Mouse (Mus musculus) hindbrain, embryonic 14.5 days (tissue): ENCODE data around the gene Cebpe. TPM values are rescaled to one million over a fixed set of nuclear protein-coding genes. Genes with fewer than 3 reads are reported as not detected.

ENCODE experiments used
- ATAC-seq: fragments of 200-750 bp; cut with Nextera tagmentation; 2 replicates; pipeline ENCODE4 v1.8.0; 2017; ENCODE audit warnings: moderate number of reproducible peaks, mild to moderate bottlenecking, moderate TSS enrichment, moderate library complexity; ENCODE audit not compliant: low FRiP score
- DNase-seq: peaks from one replicate; pipeline ENCODE4 v3.0.0-alpha.2; 2015; ENCODE audit warnings: low spot score
- H3K27ac ChIP-seq: fragments of 300-500 bp; sonication (generic); 2 replicates; pipeline ENCODE4 v1.5.1; 2014; ENCODE audit warnings: mild to moderate bottlenecking, moderate library complexity
- H3K27me3 ChIP-seq: fragments of 300-500 bp; sonication (generic); 2 replicates; pipeline ENCODE4 v1.6.1; 2014; ENCODE audit warnings: mild to moderate bottlenecking, low read length, mixed read lengths; ENCODE audit not compliant: control insufficient read depth, insufficient read depth
- H3K36me3 ChIP-seq: fragments of 300-500 bp; sonication (generic); replicated peaks from 2 replicates; pipeline ENCODE4 v1.6.1; 2014; ENCODE audit not compliant: control insufficient read depth, insufficient read depth
- H3K4me1 ChIP-seq: fragments of 300-500 bp; sonication (generic); replicated peaks from 2 replicates; pipeline ENCODE4 v1.6.1; 2014; ENCODE audit warnings: antibody characterized with exemption, low read length, mixed read lengths; ENCODE audit not compliant: control insufficient read depth, insufficient read depth
- H3K4me2 ChIP-seq: fragments of 300-500 bp; sonication (generic); replicated peaks from 2 replicates; pipeline ENCODE4 v1.6.1; 2014; ENCODE audit warnings: mild to moderate bottlenecking, moderate library complexity
- H3K4me3 ChIP-seq: fragments of 300-500 bp; sonication (generic); replicated peaks from 2 replicates; pipeline ENCODE4 v1.5.1; 2014; ENCODE audit warnings: mild to moderate bottlenecking, low read length
- H3K9ac ChIP-seq: fragments of 300-500 bp; sonication (generic); 2 replicates; pipeline ENCODE4 v1.6.1; 2014
- H3K9me3 ChIP-seq: fragments of 300-500 bp; sonication (generic); 2 replicates; pipeline ENCODE4 v1.6.1; 2016; ENCODE audit warnings: low read length; ENCODE audit not compliant: control insufficient read depth
- WGBS: fragments of 180-500 bp; shearing (Covaris S2); extraction: QIAGEN DNeasy Blood & Tissue Kit; methylation state at CpG from one replicate; pipeline ENCODE4 v1.1.7; 2014; 5-methylcytosine and 5-hydroxymethylcytosine counted together
- polyA plus RNA-seq: library from polyadenylated mRNA; unstranded; fragments of >200 nt; fragmentation: Nextera tagmentation; extraction: Ambion mirVana; gene quantifications from 2 replicates; pipeline ENCODE4 v1.2.1, GENCODE M21; 2014

Gene Cebpe
- polyA plus RNA-seq, 1 experiment from 2014 or later: not detected

DNA sequence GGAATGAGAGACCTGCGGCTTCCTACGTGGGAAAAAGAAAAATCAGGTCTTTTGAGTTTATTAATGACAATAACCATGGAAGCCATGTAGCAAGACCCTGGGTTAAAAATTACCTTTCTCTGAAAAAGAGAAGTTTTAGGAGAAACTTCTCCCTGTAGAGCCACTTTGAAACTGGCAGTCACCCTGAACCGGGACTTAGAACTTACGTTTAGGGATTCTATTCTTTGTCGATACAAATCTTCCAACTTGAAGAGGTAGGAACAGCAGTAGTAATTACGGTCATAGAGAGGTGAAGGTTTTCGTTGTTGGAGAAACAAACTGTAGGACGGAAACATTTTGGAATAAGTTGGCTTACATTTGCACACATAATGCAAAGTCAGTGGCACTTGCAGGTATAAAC is 24.7 kb downstream of the Cebpe start:
- Histone ChIP-seq H3K36me3 (peaks cover 41% of the 10 kb centered on the region), H3K27ac (peak overlapping the region; percentile 40), H3K9ac (peak overlapping the region; percentile 67), H3K4me2 (peak overlapping the region; percentile 70), H3K27me3 (no peaks in the 10 kb centered on the region), H3K4me3 (peak overlapping the region; percentile 85), H3K4me1 (peaks cover 22% of the 10 kb centered on the region), H3K9me3 (no peaks in the 10 kb centered on the region)
- no peak for ATAC-seq
- WGBS: 10% methylated on average over 8 of the region's 8 CpGs
- no peak for DNase-seq

DNA sequence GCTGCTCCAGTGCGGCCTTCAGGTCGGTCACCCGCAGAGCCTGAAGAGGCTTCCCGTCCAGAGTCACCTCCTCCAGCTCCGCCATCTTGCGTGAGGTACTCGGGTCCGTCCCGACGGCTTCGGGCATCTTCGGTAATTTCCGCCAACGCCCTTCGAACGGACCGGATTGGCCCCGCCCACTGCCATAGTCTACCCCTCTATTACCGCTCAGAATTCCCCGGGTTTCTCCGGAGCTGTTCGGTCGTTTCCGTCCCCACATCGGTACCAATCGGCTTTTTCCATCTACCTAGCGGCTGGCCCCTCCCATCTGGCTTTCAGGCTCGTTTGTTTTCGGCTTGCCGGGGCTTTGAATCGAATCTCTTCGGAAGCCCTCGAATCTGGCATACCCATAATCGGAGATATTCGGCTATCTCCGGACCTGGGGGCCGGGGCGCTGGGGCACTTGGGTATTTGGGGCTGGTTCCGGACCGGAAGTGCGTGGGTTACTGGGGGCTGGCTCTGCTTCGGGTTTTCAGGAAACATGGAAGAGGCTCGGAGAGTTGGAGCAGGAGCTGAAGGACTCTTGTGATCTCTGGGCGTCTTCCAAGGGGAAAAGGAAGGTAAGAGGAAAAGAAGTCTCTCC is 25.3 kb downstream of the Cebpe start, which contains the start of gene Acin1:
Gene Acin1, minus strand, starts transcription at position 410 of the 622 bp plus-strand sequence.
- Histone ChIP-seq H3K4me3 (peak within 1 kb of the TSS; percentile 85), H3K4me1 (peaks cover 22% of the 10 kb centered on the region), H3K27ac (peak within 1 kb of the TSS; percentile 97), H3K36me3 (peaks cover 44% of the 10 kb centered on the region), H3K27me3 (no peaks in the 10 kb centered on the region), H3K4me2 (peak within 1 kb of the TSS; percentile 89), H3K9me3 (no peaks in the 10 kb centered on the region), H3K9ac (peak within 1 kb of the TSS; percentile 88)
- under 1% methylated on average over 44 of the region's 44 CpGs for WGBS
- ATAC-seq: peak; percentile 98
- peak; percentile 100 for DNase-seq

DNA sequence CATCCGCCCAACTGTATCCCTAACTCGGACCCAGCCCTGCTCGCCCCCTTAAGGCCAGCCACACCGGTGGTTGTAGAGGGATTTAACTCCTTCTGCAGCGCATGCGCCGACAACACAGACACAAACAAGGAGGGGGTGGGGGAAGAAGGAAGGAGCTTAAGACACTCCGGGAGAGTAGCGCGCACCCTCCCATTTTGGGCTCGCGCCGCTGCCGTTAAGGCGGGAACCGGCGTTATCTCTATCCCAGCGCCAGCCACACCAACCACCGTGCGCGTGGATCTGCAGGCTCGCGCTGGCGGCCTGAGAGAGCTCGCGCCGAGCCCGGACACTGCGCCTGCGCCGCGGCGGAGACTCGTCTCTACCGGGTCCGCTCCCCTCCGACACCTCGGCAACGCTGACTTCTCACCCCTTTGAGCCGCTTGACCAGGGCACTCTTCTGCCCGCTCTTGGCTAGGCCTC is 25.9 kb downstream of the Cebpe start, which contains the start of gene 1700123O20Rik:
Gene 1700123O20Rik, plus strand, starts transcription at position 154 of the 459 bp plus-strand sequence.
- Histone ChIP-seq H3K4me1 (peaks cover 22% of the 10 kb centered on the region), H3K9ac (peak within 1 kb of the TSS; percentile 88), H3K27me3 (no peaks in the 10 kb centered on the region), H3K4me2 (peak within 1 kb of the TSS; percentile 89), H3K9me3 (no peaks in the 10 kb centered on the region), H3K4me3 (peak within 1 kb of the TSS; percentile 85), H3K36me3 (peaks cover 47% of the 10 kb centered on the region), H3K27ac (peak within 1 kb of the TSS; percentile 97)
- DNase-seq (peak; percentile 79), ATAC-seq (peak; percentile 79)
- under 1% methylated on average over 41 of the region's 41 CpGs for WGBS

DNA sequence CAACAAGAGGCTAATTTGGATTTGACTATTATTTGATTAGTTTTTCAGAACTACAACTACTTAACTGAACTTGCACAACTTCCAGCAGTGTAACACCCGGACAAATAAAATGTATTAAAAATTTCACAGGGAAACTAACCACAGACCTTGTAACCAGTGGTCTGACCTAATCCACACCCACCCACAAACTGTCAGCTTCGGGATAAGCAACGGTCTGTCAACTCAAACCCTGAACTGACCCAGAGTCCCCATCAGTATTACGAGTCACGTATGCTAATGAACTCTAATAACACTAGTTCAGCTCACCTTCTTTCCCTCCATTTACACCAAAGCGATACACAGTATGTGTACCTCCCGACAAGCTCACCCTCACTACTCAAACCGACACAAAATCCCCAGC is 26.5 kb downstream of the Cebpe start:
- Histone ChIP-seq H3K27me3 (no peaks in the 10 kb centered on the region), H3K36me3 (peaks cover 45% of the 10 kb centered on the region), H3K27ac (peak overlapping the region; percentile 97), H3K9me3 (no peaks in the 10 kb centered on the region), H3K4me1 (peaks cover 22% of the 10 kb centered on the region), H3K9ac (peak overlapping the region; percentile 88), H3K4me3 (peak overlapping the region; percentile 85), H3K4me2 (peak overlapping the region; percentile 89)
- ATAC-seq (no peak), DNase-seq (no peak)
- WGBS: 15% methylated on average over 8 of the region's 8 CpGs

GRCm38 (mm10) chr14:54682396-54682795 is 29.6 kb downstream of the Cebpe start:
- 90% methylated on average over 3 of the region's 3 CpGs for WGBS
- DNase-seq (no peak), ATAC-seq (no peak)
- H3K36me3 ChIP-seq: peaks cover 54% of the 10 kb centered on the region
- H3K4me2 ChIP-seq: no peak overlapping the region
- H3K9me3 ChIP-seq: no peaks in the 10 kb centered on the region
- H3K27me3 ChIP-seq: no peaks in the 10 kb centered on the region
- H3K27ac ChIP-seq: no peak overlapping the region
- no peak overlapping the region for H3K4me3 ChIP-seq
- H3K9ac ChIP-seq: no peak overlapping the region
- H3K4me1 ChIP-seq: peaks cover 13% of the 10 kb centered on the region

DNA sequence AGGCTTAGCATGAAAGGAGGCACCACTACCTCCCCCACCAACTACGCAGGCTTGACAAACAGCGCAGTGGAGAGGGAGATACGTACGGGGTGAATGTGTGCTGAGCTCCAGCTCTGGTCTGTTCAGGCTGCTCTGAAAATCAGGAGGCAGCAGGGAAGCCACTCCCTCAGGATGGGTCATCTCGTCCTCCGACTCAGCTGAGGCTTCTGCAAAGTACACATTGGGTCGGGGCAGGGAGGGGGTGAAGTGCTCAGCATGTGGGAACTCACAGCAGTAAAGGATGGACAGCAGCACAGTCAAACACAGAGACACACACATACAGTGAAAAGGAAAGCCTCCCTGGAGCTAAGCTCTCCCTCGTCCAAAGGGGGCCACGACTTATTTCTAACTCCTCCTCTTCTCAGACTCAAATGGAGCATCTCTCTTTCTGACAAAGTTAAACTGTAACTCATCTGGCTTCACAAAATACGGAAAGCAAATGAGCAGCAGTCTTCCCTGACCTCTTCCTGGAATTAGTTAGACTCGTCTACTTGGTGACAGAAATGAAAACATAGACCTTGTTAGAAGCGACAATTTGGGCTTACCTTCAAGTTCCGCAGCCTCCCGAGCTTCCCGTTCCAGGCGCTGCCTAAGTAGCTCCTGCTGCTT is 33.2 kb downstream of the Cebpe start:
- no peak for ATAC-seq
- WGBS: 85% methylated on average over 16 of the region's 16 CpGs
- Histone ChIP-seq H3K4me1 (no peaks in the 10 kb centered on the region), H3K4me3 (no peak overlapping the region), H3K27me3 (no peaks in the 10 kb centered on the region), H3K4me2 (no peak overlapping the region), H3K27ac (no peak overlapping the region), H3K9me3 (no peaks in the 10 kb centered on the region), H3K36me3 (peaks cover 83% of the 10 kb centered on the region), H3K9ac (no peak overlapping the region)
- no peak for DNase-seq

DNA sequence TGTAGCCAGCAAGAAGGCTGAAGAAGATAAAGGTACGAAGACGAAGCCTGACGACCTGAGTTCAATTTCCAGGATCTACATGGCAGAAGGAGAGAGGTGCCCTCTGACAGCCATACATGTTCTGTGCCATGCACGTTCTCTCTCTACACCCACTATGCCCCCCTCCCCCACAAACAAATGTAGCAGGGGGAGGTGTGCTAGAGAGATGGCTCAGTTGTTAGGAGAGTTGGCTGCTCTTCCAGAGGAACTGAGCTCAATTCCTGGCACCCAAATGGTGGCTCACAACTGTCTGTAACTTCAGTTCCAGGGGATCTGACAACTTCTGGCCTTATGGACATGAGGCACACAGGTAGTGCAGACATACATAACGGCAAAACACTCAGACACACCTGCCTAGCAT is 35.7 kb downstream of the Cebpe start:
- no peaks in the 10 kb centered on the region for H3K9me3 ChIP-seq
- H3K4me2 ChIP-seq: no peak overlapping the region
- no peak for ATAC-seq
- no peaks in the 10 kb centered on the region for H3K4me1 ChIP-seq
- no peaks in the 10 kb centered on the region for H3K27me3 ChIP-seq
- peaks cover 87% of the 10 kb centered on the region for H3K36me3 ChIP-seq
- 90% methylated on average over 5 of the region's 5 CpGs for WGBS
- no peak overlapping the region for H3K4me3 ChIP-seq
- H3K9ac ChIP-seq: no peak overlapping the region
- no peak for DNase-seq
- H3K27ac ChIP-seq: no peak overlapping the region

DNA sequence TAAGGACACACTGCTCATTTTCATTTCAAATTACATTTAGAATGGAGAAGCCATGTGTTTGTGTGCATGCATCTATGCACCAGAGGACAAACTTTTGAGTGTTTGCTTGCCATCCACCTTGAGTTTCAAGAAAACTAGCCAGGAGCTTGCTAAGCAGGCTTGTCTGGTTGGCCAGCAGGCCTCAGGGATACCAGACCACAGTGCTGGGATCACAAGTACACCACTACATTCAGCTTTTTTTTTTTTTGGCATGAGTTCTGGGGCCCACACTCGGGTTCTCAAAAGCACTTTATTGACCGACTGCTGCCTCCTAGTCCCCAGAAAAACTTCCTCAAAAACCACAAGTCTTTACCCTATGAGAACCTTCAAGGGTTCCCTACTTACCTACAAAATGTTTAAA is 37.7 kb downstream of the Cebpe start:
- ATAC-seq (no peak), DNase-seq (no peak)
- no peaks in the 10 kb centered on the region for H3K27me3 ChIP-seq
- H3K9me3 ChIP-seq: no peaks in the 10 kb centered on the region
- H3K27ac ChIP-seq: no peak overlapping the region
- WGBS: 89% methylated on average over 2 of the region's 2 CpGs
- H3K9ac ChIP-seq: no peak overlapping the region
- H3K4me3 ChIP-seq: no peak overlapping the region
- H3K4me1 ChIP-seq: no peaks in the 10 kb centered on the region
- no peak overlapping the region for H3K4me2 ChIP-seq
- peaks cover 76% of the 10 kb centered on the region for H3K36me3 ChIP-seq

DNA sequence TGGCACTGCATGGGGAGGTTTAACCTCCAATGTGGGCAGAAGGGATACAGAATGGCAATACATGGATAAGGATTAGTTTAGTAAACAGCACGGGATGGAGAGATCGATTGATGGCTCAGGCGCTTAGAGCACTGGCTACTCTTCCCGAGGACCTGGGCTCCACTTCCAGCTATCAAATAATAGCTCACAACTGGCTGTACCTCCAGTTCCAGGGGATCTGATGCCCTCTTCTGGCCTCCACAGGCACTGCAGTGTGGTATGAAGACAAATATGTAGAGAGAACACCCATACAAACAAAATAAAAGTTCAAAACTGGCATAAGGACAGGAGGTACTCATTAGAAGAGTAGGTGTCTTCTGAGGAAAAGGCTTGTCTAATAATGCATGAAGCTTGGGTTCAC is 42.6 kb downstream of the Cebpe start:
- Histone ChIP-seq H3K4me2 (no peak overlapping the region), H3K27ac (no peak overlapping the region), H3K36me3 (peaks cover 79% of the 10 kb centered on the region), H3K4me3 (no peak overlapping the region), H3K9ac (no peak overlapping the region), H3K9me3 (no peaks in the 10 kb centered on the region), H3K4me1 (no peaks in the 10 kb centered on the region), H3K27me3 (no peaks in the 10 kb centered on the region)
- ATAC-seq: no peak
- DNase-seq: no peak
- 88% methylated on average over 4 of the region's 4 CpGs for WGBS
